Mouse (Mus musculus): Measurements from ENCODE around the gene Tcf25. TPM values are rescaled to one million over a fixed set of nuclear protein-coding genes. Genes with fewer than 3 reads are reported as not detected.

The Tcf25 gene
- polyA plus RNA-seq, 1 experiment from 2014 or later, result 380 TPM

- Histone ChIP-seq H3K9ac (no peak overlapping the region), H3K9me3 (ENCODE audit: control insufficient read depth, low read length) (0 out of 2 replicates have a peak, but pooled peaks cover under 1% of the 10 kb centered on the region), H3K4me3 (replicated peaks; ENCODE audit: low read length) (no peak overlapping the region), H3K4me1 (replicated peaks; ENCODE audit: control insufficient read depth, insufficient read depth, low read length) (peaks cover 12% of the 10 kb centered on the region), H3K36me3 (replicated peaks; ENCODE audit: control insufficient read depth, insufficient read depth) (peaks cover 71% of the 10 kb centered on the region), H3K27me3 (ENCODE audit: control insufficient read depth, insufficient read depth, low read length) (no peaks in the 10 kb centered on the region), H3K27ac (no peak overlapping the region), H3K4me2 (replicated peaks) (no peak overlapping the region)
- DNase-seq (ENCODE audit: low spot score) (no peak), ATAC-seq (ENCODE audit: low FRiP score) (no peak)
- 91% methylated on average over 19 of the region's 19 CpGs for WGBS
These were observed 47.8 kb downstream of the Tcf25 start for GRCm38 (mm10) chr8:123421325-123421724.

GRCm38 (mm10) chr8:123422056-123422780, 48.7 kb downstream of the Tcf25 start:
- peak overlapping the region; percentile 53; the same call in 1 of the 2 replicates for H3K27ac ChIP-seq
- peaks cover 3% of the 10 kb centered on the region for H3K4me1 ChIP-seq (replicated peaks; ENCODE audit: control insufficient read depth, insufficient read depth, low read length)
- H3K36me3 ChIP-seq (replicated peaks; ENCODE audit: control insufficient read depth, insufficient read depth), result peaks cover 63% of the 10 kb centered on the region
- peak overlapping the region; percentile 36 for H3K4me2 ChIP-seq (replicated peaks)
- H3K4me3 ChIP-seq (replicated peaks; ENCODE audit: low read length), result no peak overlapping the region
- DNase-seq (ENCODE audit: low spot score) (peak; percentile 81), ATAC-seq (ENCODE audit: low FRiP score) (peak; percentile 42; the same call in 1 of the 2 replicates)
- peaks cover 9% of the 10 kb centered on the region for H3K9me3 ChIP-seq (ENCODE audit: control insufficient read depth, low read length)
- WGBS, result 19% methylated on average over 17 of the region's 17 CpGs
- no peaks in the 10 kb centered on the region for H3K27me3 ChIP-seq (ENCODE audit: control insufficient read depth, insufficient read depth, low read length)
- H3K9ac ChIP-seq, result no peak overlapping the region; the same call in 1 of the 2 replicates

GRCm38 (mm10) chr8:123422781-123423159, 49.2 kb downstream of the Tcf25 start:
- H3K4me2 ChIP-seq (replicated peaks), result 0 out of 2 replicates have a peak overlapping the region, but pooled peaks have one; percentile 36
- peaks cover 57% of the 10 kb centered on the region for H3K36me3 ChIP-seq (replicated peaks; ENCODE audit: control insufficient read depth, insufficient read depth)
- peaks cover 15% of the 10 kb centered on the region for H3K9me3 ChIP-seq (ENCODE audit: control insufficient read depth, low read length)
- H3K27me3 ChIP-seq (ENCODE audit: control insufficient read depth, insufficient read depth, low read length), result no peaks in the 10 kb centered on the region
- no peak for DNase-seq (ENCODE audit: low spot score)
- H3K9ac ChIP-seq, result no peak overlapping the region
- ATAC-seq (ENCODE audit: low FRiP score), result no peak
- whole genome bisulfite sequencing, result 18% methylated on average over 3 of the region's 3 CpGs
- H3K4me1 ChIP-seq (replicated peaks; ENCODE audit: control insufficient read depth, insufficient read depth, low read length), result no peaks in the 10 kb centered on the region; the same call in 1 of the 2 replicates
- H3K27ac ChIP-seq, result no peak overlapping the region; the same call in 1 of the 2 replicates
- H3K4me3 ChIP-seq (replicated peaks; ENCODE audit: low read length), result no peak overlapping the region

GRCm38 (mm10) chr8:123423441-123423840, 49.9 kb downstream of the Tcf25 start, which contains the start of gene Def8:
Def8 (plus strand) TSS chr8:123423527.
- Histone ChIP-seq H3K9ac (no peak within 1 kb of the TSS), H3K9me3 (ENCODE audit: control insufficient read depth, low read length) (peaks cover 22% of the 10 kb centered on the region), H3K4me1 (replicated peaks; ENCODE audit: control insufficient read depth, insufficient read depth, low read length) (no peaks in the 10 kb centered on the region; the same call in 1 of the 2 replicates), H3K27ac (no peak within 1 kb of the TSS; the same call in 1 of the 2 replicates), H3K4me2 (replicated peaks) (peak within 1 kb of the TSS; percentile 36), H3K4me3 (replicated peaks; ENCODE audit: low read length) (no peak within 1 kb of the TSS), H3K27me3 (ENCODE audit: control insufficient read depth, insufficient read depth, low read length) (no peaks in the 10 kb centered on the region), H3K36me3 (replicated peaks; ENCODE audit: control insufficient read depth, insufficient read depth) (peaks cover 50% of the 10 kb centered on the region)
- ATAC-seq (ENCODE audit: low FRiP score) (no peak), DNase-seq (ENCODE audit: low spot score) (no peak)
- WGBS, result 77% methylated on average over 7 of the region's 7 CpGs

GRCm38 (mm10) chr8:123426511-123427509, 53.3 kb downstream of the Tcf25 start:
- Histone ChIP-seq H3K4me2 (replicated peaks) (no peak overlapping the region), H3K27ac (no peak overlapping the region), H3K4me1 (replicated peaks; ENCODE audit: control insufficient read depth, insufficient read depth, low read length) (no peaks in the 10 kb centered on the region; the same call in 1 of the 2 replicates), H3K4me3 (replicated peaks; ENCODE audit: low read length) (no peak overlapping the region), H3K9me3 (ENCODE audit: control insufficient read depth, low read length) (peaks cover 44% of the 10 kb centered on the region), H3K36me3 (replicated peaks; ENCODE audit: control insufficient read depth, insufficient read depth) (peaks cover 17% of the 10 kb centered on the region), H3K9ac (no peak overlapping the region), H3K27me3 (ENCODE audit: control insufficient read depth, insufficient read depth, low read length) (no peaks in the 10 kb centered on the region)
- WGBS, result 97% methylated on average over 27 of the region's 27 CpGs
- ATAC-seq (ENCODE audit: low FRiP score) (no peak), DNase-seq (ENCODE audit: low spot score) (no peak)

- H3K4me2 ChIP-seq (replicated peaks), result no peak overlapping the region
- H3K27ac ChIP-seq, result no peak overlapping the region
- ATAC-seq (ENCODE audit: low FRiP score) (no peak), DNase-seq (ENCODE audit: low spot score) (no peak)
- H3K4me3 ChIP-seq (replicated peaks; ENCODE audit: low read length), result no peak overlapping the region
- H3K36me3 ChIP-seq (replicated peaks; ENCODE audit: control insufficient read depth, insufficient read depth), result peaks cover 9% of the 10 kb centered on the region
- H3K4me1 ChIP-seq (replicated peaks; ENCODE audit: control insufficient read depth, insufficient read depth, low read length), result no peaks in the 10 kb centered on the region
- 98% methylated on average over 24 of the region's 24 CpGs for WGBS
- no peak overlapping the region for H3K9ac ChIP-seq
- peaks cover 51% of the 10 kb centered on the region for H3K9me3 ChIP-seq (ENCODE audit: control insufficient read depth, low read length)
- no peaks in the 10 kb centered on the region for H3K27me3 ChIP-seq (ENCODE audit: control insufficient read depth, insufficient read depth, low read length)
These were observed 54.2 kb downstream of the Tcf25 start for GRCm38 (mm10) chr8:123427639-123428275.

GRCm38 (mm10) chr8:123428343-123428893, 54.9 kb downstream of the Tcf25 start:
- H3K27ac ChIP-seq, result no peak overlapping the region
- H3K4me2 ChIP-seq (replicated peaks), result no peak overlapping the region
- no peaks in the 10 kb centered on the region for H3K27me3 ChIP-seq (ENCODE audit: control insufficient read depth, insufficient read depth, low read length)
- 97% methylated on average over 29 of the region's 29 CpGs for WGBS
- H3K4me3 ChIP-seq (replicated peaks; ENCODE audit: low read length), result no peak overlapping the region
- DNase-seq (ENCODE audit: low spot score) (no peak), ATAC-seq (ENCODE audit: low FRiP score) (no peak)
- H3K9ac ChIP-seq, result no peak overlapping the region
- peaks cover 51% of the 10 kb centered on the region for H3K9me3 ChIP-seq (ENCODE audit: control insufficient read depth, low read length)
- H3K4me1 ChIP-seq (replicated peaks; ENCODE audit: control insufficient read depth, insufficient read depth, low read length), result no peaks in the 10 kb centered on the region
- peaks cover 2% of the 10 kb centered on the region; the same call in 1 of the 2 replicates for H3K36me3 ChIP-seq (replicated peaks; ENCODE audit: control insufficient read depth, insufficient read depth)

GRCm38 (mm10) chr8:123428939-123429721, 55.6 kb downstream of the Tcf25 start:
- H3K9me3 ChIP-seq (ENCODE audit: control insufficient read depth, low read length), result peaks cover 51% of the 10 kb centered on the region
- DNase-seq (ENCODE audit: low spot score) (no peak), ATAC-seq (ENCODE audit: low FRiP score) (no peak)
- H3K36me3 ChIP-seq (replicated peaks; ENCODE audit: control insufficient read depth, insufficient read depth), result no peaks in the 10 kb centered on the region
- H3K4me1 ChIP-seq (replicated peaks; ENCODE audit: control insufficient read depth, insufficient read depth, low read length), result no peaks in the 10 kb centered on the region
- H3K4me3 ChIP-seq (replicated peaks; ENCODE audit: low read length), result no peak overlapping the region
- no peaks in the 10 kb centered on the region for H3K27me3 ChIP-seq (ENCODE audit: control insufficient read depth, insufficient read depth, low read length)
- WGBS, result 95% methylated on average over 23 of the region's 23 CpGs
- H3K27ac ChIP-seq, result no peak overlapping the region
- no peak overlapping the region for H3K4me2 ChIP-seq (replicated peaks)
- H3K9ac ChIP-seq, result no peak overlapping the region
